Mouse (Mus musculus) lung, postnatal 25 days (tissue): ENCODE measurements at regions not wholly inside any gene's neighbourhood (a gene's known extent, or its start where the extent isn't known, plus 50 kb on each side); places are given as distances from the start of the nearest gene placed in this dataset.
A peak's percentile ranks its signal among the peaks of the same experiment; 100 is the strongest.

ENCODE experiments used
- DNase-seq: peaks from one replicate; pipeline ENCODE4 v3.0.0; 2022; ENCODE audit warnings: low spot score

- no peak for DNase-seq
These were observed 138.2 kb upstream of the Mocs2 start for GRCm38 (mm10) chr13:114679703-114680378.

GRCm38 (mm10) chr13:114680379-114680733 lies 137.7 kb upstream of the Mocs2 start:
- peak; percentile 60 for DNase-seq

DNA sequence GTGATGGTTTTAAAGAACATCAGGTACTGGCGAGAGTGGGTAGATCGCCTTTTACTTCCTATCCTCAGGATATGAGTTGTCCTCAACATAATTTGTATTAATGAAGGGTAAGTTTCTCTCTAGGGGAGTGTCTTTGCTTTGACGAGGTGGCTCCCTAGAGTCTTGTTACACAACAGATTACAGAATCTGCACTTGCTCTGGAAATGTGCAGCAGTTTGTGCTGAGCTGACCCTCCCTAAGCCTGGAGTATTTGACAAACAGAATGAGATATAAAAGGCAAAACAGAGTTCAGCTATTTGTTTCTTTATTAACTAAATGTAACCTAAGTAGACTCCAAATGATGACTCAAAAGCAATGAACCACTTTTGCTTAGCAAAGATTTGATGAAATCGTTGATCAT lies 136.8 kb upstream of the Mocs2 start:
- peak; percentile 17 for DNase-seq

- no peak for DNase-seq
These were observed 136.1 kb upstream of the Mocs2 start for GRCm38 (mm10) chr13:114681887-114682286.

DNA sequence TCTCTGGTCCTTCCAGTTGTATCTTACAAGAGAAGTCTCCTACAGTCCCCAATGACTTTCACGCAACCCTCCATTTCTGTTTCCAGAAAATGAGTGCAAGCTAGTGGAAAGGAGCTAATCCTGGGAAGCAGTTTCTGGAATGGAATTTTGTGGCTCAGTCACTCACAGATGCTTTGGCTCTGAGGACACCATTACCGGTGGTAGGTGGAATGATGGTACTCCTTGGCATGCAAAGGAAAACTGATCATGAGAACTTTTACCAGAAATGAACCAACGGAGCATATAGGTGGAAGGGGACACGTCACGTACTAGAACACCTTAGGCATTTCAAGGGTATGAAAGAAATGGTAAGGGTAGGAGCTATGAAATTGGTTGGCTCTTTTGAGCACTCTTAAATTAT lies 135.1 kb upstream of the Mocs2 start:
- DNase-seq = no peak

GRCm38 (mm10) chr13:114684298-114684697 lies 133.7 kb upstream of the Mocs2 start:
- DNase-seq = no peak

GRCm38 (mm10) chr13:114685368-114685767 lies 132.7 kb upstream of the Mocs2 start:
- no peak for DNase-seq

DNA sequence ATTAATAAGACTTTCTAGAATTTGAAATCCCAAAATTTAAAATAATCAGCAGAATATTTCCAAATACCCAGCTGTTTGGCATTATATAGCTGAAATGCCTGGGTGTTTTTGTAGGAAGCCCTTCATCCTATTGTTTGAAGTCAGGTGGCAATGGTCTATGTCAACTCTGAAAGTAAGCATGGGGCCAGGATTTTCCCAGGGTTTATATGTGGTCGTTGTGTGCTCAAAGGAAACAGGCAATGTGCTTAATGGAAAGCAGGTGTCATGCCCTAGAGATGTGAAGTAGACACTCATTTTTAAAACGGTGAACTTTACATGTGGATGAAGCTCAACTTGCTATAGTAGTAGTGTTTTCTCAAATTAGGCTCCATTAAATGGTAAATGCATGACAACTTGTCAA lies 105.4 kb upstream of the Mocs2 start:
- no peak for DNase-seq

DNA sequence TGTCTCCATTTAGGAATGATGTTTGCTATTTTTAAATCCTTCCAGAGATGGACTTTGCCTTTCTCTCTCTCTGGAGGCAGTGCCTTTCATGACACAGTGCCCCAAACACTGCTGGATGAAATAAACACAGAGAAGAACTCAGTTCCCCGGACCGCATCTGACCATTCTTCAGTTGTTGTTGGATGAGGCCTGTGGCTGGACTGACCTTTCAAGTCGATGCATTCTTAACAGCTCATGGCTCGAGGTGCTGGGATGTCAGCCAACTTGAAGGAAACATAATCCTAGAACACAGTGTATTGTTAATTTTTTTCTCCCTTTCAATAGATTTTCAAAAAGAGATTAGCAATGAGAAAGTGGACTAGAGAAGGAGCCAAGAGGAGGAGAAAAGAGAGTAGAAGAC lies 98.3 kb upstream of the Mocs2 start:
- peak; percentile 8 for DNase-seq

DNA sequence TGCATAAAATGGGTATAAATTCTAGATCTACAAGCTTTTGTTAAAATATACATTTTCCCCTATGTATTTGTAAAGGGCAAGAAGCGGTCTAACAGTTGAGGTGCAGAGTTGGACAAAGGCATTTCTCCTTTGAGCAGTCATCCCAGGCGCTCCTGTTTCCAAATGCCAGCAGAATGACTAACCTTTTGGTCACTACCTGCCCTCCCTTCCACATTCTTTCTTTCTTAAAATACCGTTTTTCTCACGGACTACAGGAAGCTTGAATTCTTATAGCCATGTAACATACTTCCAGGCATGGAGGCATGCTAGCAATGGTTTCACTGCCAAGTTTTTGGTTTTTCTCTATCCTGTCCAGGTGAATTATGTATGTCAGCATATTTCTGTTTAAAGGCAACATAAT lies 91.2 kb upstream of the Mocs2 start:
- DNase-seq = no peak

- no peak for DNase-seq
These were observed 83.0 kb upstream of the Mocs2 start for GRCm38 (mm10) chr13:114735066-114735465.

DNA sequence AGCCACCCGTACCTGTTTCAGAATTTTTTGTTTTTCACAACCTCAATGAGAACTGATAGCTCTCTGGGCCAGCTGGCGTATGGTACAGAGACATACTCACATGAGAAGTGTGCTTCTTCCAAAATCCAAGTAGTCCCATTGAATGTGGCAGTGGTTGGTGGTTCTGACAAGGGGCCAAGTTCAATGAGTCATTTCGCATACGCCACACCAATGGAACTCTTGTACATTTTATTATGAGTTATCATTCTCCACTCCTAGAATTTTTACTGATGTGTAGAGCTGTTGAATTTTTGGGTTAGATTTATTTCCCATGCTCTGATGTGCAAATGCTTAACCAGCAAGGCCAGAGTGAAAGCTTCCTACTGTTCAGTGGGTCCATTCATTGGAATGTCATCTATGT lies 82.0 kb upstream of the Mocs2 start:
- no peak for DNase-seq

GRCm38 (mm10) chr13:114742534-114742933 lies 75.5 kb upstream of the Mocs2 start:
- peak; percentile 53 for DNase-seq

GRCm38 (mm10) chr13:114745814-114746213 lies 72.2 kb upstream of the Mocs2 start:
- DNase-seq = no peak

DNA sequence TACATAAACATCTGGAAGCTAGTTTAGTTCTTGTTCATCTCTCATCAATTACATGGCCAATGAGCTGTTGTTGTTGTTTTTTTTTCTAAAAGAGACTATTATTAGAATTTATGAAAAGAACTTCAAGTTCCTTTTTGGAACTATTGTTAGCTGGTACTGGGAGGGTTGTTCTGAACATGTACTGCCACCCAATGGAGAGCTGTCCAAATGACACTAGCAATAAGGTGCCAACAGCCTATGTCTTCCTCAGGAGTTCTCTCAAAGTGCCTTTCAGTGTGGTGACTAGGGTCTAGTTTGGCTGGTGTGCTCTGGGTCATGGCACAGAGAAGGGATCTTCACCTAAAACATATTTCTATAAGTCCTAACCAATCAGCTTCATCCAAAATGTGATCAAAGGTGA lies 60.6 kb upstream of the Mocs2 start:
- DNase-seq = peak; percentile 42

- DNase-seq = no peak
These were observed 58.1 kb upstream of the Mocs2 start for GRCm38 (mm10) chr13:114759886-114760285.

GRCm38 (mm10) chr13:114760901-114761300 lies 57.1 kb upstream of the Mocs2 start:
- DNase-seq = peak; percentile 62
